Mouse (Mus musculus): ENCODE data around the gene Ahnak.

DNA sequence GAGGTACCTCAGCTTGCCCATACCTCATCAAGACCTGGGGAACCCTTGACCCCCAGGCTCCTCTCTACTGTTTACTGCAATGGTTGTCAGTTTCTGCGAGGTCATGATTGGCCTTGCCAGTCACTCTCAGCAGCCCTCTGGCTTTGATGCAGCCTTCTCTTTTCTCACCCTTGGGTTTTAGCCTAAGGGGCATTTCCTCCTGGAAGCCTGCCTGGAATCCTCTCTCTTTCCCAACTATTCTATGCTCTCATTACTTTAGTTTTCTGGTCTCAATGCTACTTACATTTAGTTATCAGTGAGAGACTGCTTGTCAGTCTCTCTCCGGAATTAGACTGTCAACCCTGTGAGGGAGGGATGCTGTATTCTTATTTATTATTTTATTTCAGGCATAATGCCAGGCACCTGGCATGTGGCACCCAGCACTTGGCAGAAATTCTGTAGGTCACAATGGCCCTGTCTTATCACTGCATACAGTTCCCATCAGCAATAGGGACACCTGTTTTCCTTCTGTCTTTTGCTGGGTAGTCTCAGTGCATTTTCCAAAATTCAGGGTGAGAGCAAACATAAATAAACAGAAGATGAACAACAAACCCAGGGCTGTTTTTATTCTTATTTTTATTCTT is 40.7 kb downstream of the Ahnak start:
- TF ChIP-seq CTCF (IDR thresholded peaks at IDR 0.05; ENCODE audit: insufficient read depth, low read depth, low read length), result no peak
- no peak for TF ChIP-seq POLR2A (IDR thresholded peaks at IDR 0.05; ENCODE audit: insufficient read depth, low read depth, low read length)

Measured in olfactory bulb, adult 2 months (tissue).